Mouse (Mus musculus) megakaryocyte progenitor cell, adult 5-6 weeks (primary cell): ENCODE measurements around the gene Hmgn2. TPM values are rescaled to one million over a fixed set of nuclear protein-coding genes. Genes with fewer than 3 reads are reported as not detected.
A peak's percentile ranks its signal among the peaks of the same experiment; 100 is the strongest.
"Not testable (repeated sequence)": the region's sequence is repeated elsewhere in the genome, so short reads cannot be mapped to it uniquely, and the experiment has no call there.

ENCODE experiments used
- ATAC-seq: replicated peaks from 2 replicates; pipeline ENCODE4 v1.8.0; 2016; ENCODE audit warnings: mild to moderate bottlenecking, moderate TSS enrichment, inconsistent platforms; ENCODE audit not compliant: poor library complexity
- total RNA-seq, 2 experiments: library from RNA; stranded (forward) in 1 of 2; stranded (reverse) in 1 of 2; fragments of 157-497, 149-512 nt in 1 of 2; fragments of 200-1000 nt in 1 of 2; gene quantifications; 2 replicates each; pipeline versions ENCODE4 v1.2.3 to v1.2.4; 2015 to 2017

Hmgn2 gene
- total RNA-seq, 2 experiments from 2014 or later = 1,057 to 2,294 TPM

- ATAC-seq = peak; percentile 86
Observed at GRCm38 (mm10) chr4:133928576-133929277, 39.7 kb downstream of the Hmgn2 start.

GRCm38 (mm10) chr4:133925204-133925603 is 43.2 kb downstream of the Hmgn2 start:
- ATAC-seq = no peak

GRCm38 (mm10) chr4:133923743-133924142 is 44.7 kb downstream of the Hmgn2 start:
- ATAC-seq = no peak

DNA sequence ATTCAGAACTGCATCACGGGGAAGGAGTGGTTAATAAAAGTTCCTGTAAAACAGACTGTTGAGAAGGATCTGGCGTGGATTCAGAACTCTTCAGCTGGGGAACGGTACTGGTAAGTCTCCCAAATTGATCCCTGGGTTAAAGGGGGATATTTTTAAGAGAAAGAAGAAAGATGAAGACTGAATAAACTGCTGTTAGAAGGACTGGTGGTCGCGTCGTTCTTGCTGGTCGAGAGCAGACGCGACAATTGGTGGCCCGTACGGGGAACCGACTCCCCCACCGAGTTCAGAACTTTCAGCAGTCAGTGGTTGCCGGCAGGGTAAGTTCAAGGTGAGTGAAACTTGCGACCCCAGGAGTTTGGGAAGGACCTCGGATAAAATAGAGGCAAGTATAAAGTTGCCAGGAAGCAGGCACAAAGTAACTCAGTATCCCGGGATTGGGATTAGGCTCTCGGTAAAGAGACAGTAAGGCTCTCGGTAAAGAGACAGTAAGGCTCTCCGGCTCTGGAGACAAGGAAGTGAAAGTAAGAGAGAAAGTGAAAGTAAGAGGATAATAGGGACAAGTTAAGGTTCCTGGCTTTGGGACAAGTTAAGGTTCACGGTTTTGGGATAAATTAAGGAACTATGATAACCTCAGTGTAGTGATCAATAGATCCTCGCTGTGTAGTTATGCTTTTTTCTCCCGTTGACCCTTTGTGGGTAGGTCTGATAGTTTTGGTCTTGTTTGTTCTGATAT is 50.2 kb downstream of the Hmgn2 start:
- not testable (repeated sequence) for ATAC-seq

Other genes starting within 250 kb of the Hmgn2 start
- gene Arid1a, start 211.9 kb downstream of the Hmgn2 start, total RNA-seq (2015) = 106 and 108 TPM in 2 replicates
- 27.0 and 30.0 TPM in 2 replicates for gene Arid1a, start 211.9 kb downstream of the Hmgn2 start, total RNA-seq (2017)
- gene Rps6ka1, start 80.9 kb downstream of the Hmgn2 start, total RNA-seq (2015) = 96.7 and 112 TPM in 2 replicates
- 126 and 160 TPM in 2 replicates for gene Rps6ka1, start 80.9 kb downstream of the Hmgn2 start, total RNA-seq (2017)
- gene Dhdds, start 32.3 kb upstream of the Hmgn2 start, total RNA-seq (2015) = 27.0 and 31.5 TPM in 2 replicates
- 28.2 and 30.1 TPM in 2 replicates for gene Dhdds, start 32.3 kb upstream of the Hmgn2 start, total RNA-seq (2017)
- 3.7 and 4.7 TPM in 2 replicates for gene Lin28a, start 50.2 kb upstream of the Hmgn2 start, total RNA-seq (2015)
- gene Lin28a, start 50.2 kb upstream of the Hmgn2 start, total RNA-seq (2017) = 27.4 and 31.2 TPM in 2 replicates
- gene Zfp683, start 85.2 kb upstream of the Hmgn2 start, total RNA-seq (2015) = not detected in 2 replicates
- not detected in 2 replicates for gene Zfp683, start 85.2 kb upstream of the Hmgn2 start, total RNA-seq (2017)
- gene Crybg2, start 92.2 kb upstream of the Hmgn2 start, total RNA-seq (2015) = 0.77 and 2.2 TPM in 2 replicates
- 0.37 and 0.71 TPM in 2 replicates for gene Crybg2, start 92.2 kb upstream of the Hmgn2 start, total RNA-seq (2017)
- 291 and 358 TPM in 2 replicates for gene Cd52, start 126.4 kb upstream of the Hmgn2 start, total RNA-seq (2015)
- 339 and 505 TPM in 2 replicates for gene Cd52, start 126.4 kb upstream of the Hmgn2 start, total RNA-seq (2017)
- 9.2 and 10.7 TPM in 2 replicates for gene Ubxn11, start 133.9 kb upstream of the Hmgn2 start, total RNA-seq (2015)
- gene Ubxn11, start 133.9 kb upstream of the Hmgn2 start, total RNA-seq (2017) = 6.5 and 7.3 TPM in 2 replicates
- 724 and 761 TPM in 2 replicates for gene Sh3bgrl3, start 160.1 kb upstream of the Hmgn2 start, total RNA-seq (2015)
- 230 and 307 TPM in 2 replicates for gene Sh3bgrl3, start 160.1 kb upstream of the Hmgn2 start, total RNA-seq (2017)
- 14.5 and 27.8 TPM in 2 replicates for gene Cep85, start 218.5 kb upstream of the Hmgn2 start, total RNA-seq (2015)
- 33.8 and 41.0 TPM in 2 replicates for gene Cep85, start 218.5 kb upstream of the Hmgn2 start, total RNA-seq (2017)
- gene Gm7534, start 234.4 kb upstream of the Hmgn2 start, total RNA-seq (2015) = not detected in 2 replicates
- gene Gm7534, start 234.4 kb upstream of the Hmgn2 start, total RNA-seq (2017) = not detected in 2 replicates